Mouse (Mus musculus) ovary, postnatal 10 days (tissue): ENCODE measurements around the gene Syce2.
A peak's percentile ranks its signal among the peaks of the same experiment; 100 is the strongest.
"Not testable (repeated sequence)": the region's sequence is repeated elsewhere in the genome, so short reads cannot be mapped to it uniquely, and the experiment has no call there.

Source experiments
- DNase-seq: peaks from one replicate; pipeline ENCODE4 v3.0.0; 2022; ENCODE audit warnings: low spot score

Syce2 gene

GRCm38 (mm10) chr8:84871376-84872308, at the start of gene Syce2:
TSS of gene Syce2 (plus strand) at chr8:84872111.
- DNase-seq, result peak; percentile 46

GRCm38 (mm10) chr8:84822723-84823122, 49.2 kb upstream of the Syce2 start, which contains the start of gene Dand5:
TSS of gene Dand5 (minus strand) at chr8:84822823.
- DNase-seq, result no peak

- DNase-seq, result no peak
These were observed 48.3 kb upstream of the Syce2 start for GRCm38 (mm10) chr8:84823653-84824052.

GRCm38 (mm10) chr8:84825636-84826035, 46.3 kb upstream of the Syce2 start:
- DNase-seq, result no peak

GRCm38 (mm10) chr8:84826518-84826917, 45.4 kb upstream of the Syce2 start:
- not testable (repeated sequence) for DNase-seq

- no peak for DNase-seq
These were observed 40.4 kb upstream of the Syce2 start, which contains the start of gene Gadd45gip1 for GRCm38 (mm10) chr8:84831490-84831889. TSS of gene Gadd45gip1 (plus strand) at chr8:84831522.

- peak; percentile 82 for DNase-seq
These were observed 39.7 kb upstream of the Syce2 start for GRCm38 (mm10) chr8:84832034-84832717.

- DNase-seq, result no peak
These were observed 38.9 kb upstream of the Syce2 start for GRCm38 (mm10) chr8:84832759-84833742.

GRCm38 (mm10) chr8:84834002-84834865, 37.7 kb upstream of the Syce2 start:
- DNase-seq, result no peak

- DNase-seq, result no peak
These were observed 36.8 kb upstream of the Syce2 start for GRCm38 (mm10) chr8:84834866-84835855.

- DNase-seq, result no peak
These were observed 34.6 kb upstream of the Syce2 start for GRCm38 (mm10) chr8:84837149-84837911.

GRCm38 (mm10) chr8:84837912-84838470, 33.9 kb upstream of the Syce2 start:
- DNase-seq, result no peak

- DNase-seq, result no peak
These were observed 33.4 kb upstream of the Syce2 start for GRCm38 (mm10) chr8:84838513-84838912.

GRCm38 (mm10) chr8:84839411-84839810, 32.5 kb upstream of the Syce2 start:
- DNase-seq, result no peak

- no peak for DNase-seq
These were observed 32.0 kb upstream of the Syce2 start for GRCm38 (mm10) chr8:84839875-84840247.

- peak; percentile 80 for DNase-seq
These were observed 31.5 kb upstream of the Syce2 start, which contains the start of gene Rad23a for GRCm38 (mm10) chr8:84840248-84840999. TSS of gene Rad23a (minus strand) at chr8:84840665.

GRCm38 (mm10) chr8:84841514-84841913, 30.4 kb upstream of the Syce2 start:
- no peak for DNase-seq
